Mouse (Mus musculus) C2C12 (cell line): ENCODE measurements around the gene Zbtb8b. TPM values are rescaled to one million over a fixed set of nuclear protein-coding genes. Genes with fewer than 3 reads are reported as not detected.
"Not testable (repeated sequence)": the region's sequence is repeated elsewhere in the genome, so short reads cannot be mapped to it uniquely, and the experiment has no call there.

ENCODE experiments used
- H3K27me3 ChIP-seq: one replicate; pipeline ENCODE4 v1.6.1; 2011; ENCODE audit not compliant: control insufficient read depth, insufficient read depth, insufficient read length
- H3K36me3 ChIP-seq: one replicate; pipeline ENCODE4 v1.6.1; 2011; ENCODE audit not compliant: control insufficient read depth, insufficient read depth
- H3K4me3 ChIP-seq: one replicate; pipeline ENCODE4 v1.5.1; 2011; ENCODE audit warnings: mild to moderate bottlenecking, control low read depth; ENCODE audit not compliant: poor library complexity, insufficient read depth, severe bottlenecking
- H3K79me2 ChIP-seq: one replicate; pipeline ENCODE4 v1.6.1; 2011; ENCODE audit not compliant: control insufficient read depth, insufficient read depth
- H3K79me3 ChIP-seq: one replicate; pipeline ENCODE4 v1.6.1; 2011; ENCODE audit warnings: low read depth, control low read depth
- H3ac ChIP-seq: one replicate; pipeline ENCODE3; 2011; ENCODE audit warnings: low read depth; ENCODE audit not compliant: control insufficient read depth, insufficient read length
- CEBPB ChIP-seq: IDR thresholded peaks from one replicate; pipeline ENCODE4 v1.6.1; 2011; ENCODE audit warnings: low read depth, mild to moderate bottlenecking, control low read depth, moderate library complexity
- CTCF ChIP-seq: IDR thresholded peaks from one replicate; pipeline ENCODE4 v1.5.1; 2011; ENCODE audit not compliant: control insufficient read depth, insufficient read depth, insufficient read length
- FOSL1 ChIP-seq: IDR thresholded peaks from one replicate; pipeline ENCODE4 v1.8.0; 2011; ENCODE audit warnings: mild to moderate bottlenecking, low read length; ENCODE audit not compliant: poor library complexity, insufficient read depth, severe bottlenecking
- MAX ChIP-seq: IDR thresholded peaks from one replicate; pipeline ENCODE4 v1.6.1; 2011; ENCODE audit warnings: mild to moderate bottlenecking, control low read depth
- MYOD1 ChIP-seq: IDR thresholded peaks from one replicate; pipeline ENCODE4 v1.6.1; 2011; ENCODE audit warnings: low read depth; ENCODE audit not compliant: control insufficient read depth, insufficient read length
- MYOG ChIP-seq: IDR thresholded peaks from one replicate; pipeline ENCODE4 v1.6.1; 2011; ENCODE audit not compliant: control insufficient read depth, insufficient read length; ENCODE audit errors: extremely low read depth
- USF1 ChIP-seq: IDR thresholded peaks from one replicate; pipeline ENCODE4 v1.6.1; 2011; ENCODE audit warnings: low read depth, mild to moderate bottlenecking, control low read depth, moderate library complexity
- polyA plus RNA-seq: library from polyadenylated mRNA; unstranded; fragments of >200 nt; fragmentation: generic; extraction: Trizol; gene quantifications from one replicate; pipeline ENCODE4 v1.2.1, GENCODE M21; 2012; ENCODE audit warnings: missing spikeins

The Zbtb8b gene
- polyA plus RNA-seq, 1 experiment: not detected

GRCm38 (mm10) chr4:129447360-129447759, 6.7 kb upstream of the Zbtb8b start:
- Histone ChIP-seq H3K79me3 (no peaks in the 10 kb centered on the region), H3K36me3 (no peaks in the 10 kb centered on the region), H3K4me3 (no peak overlapping the region), H3ac (no peak overlapping the region), H3K27me3 (peaks cover 11% of the 10 kb centered on the region), H3K79me2 (no peaks in the 10 kb centered on the region)
- TF ChIP-seq CEBPB: no peak
- TF ChIP-seq CTCF: no peak

GRCm38 (mm10) chr4:129441145-129441544, 492 bp upstream of the Zbtb8b start:
- no peak for TF ChIP-seq USF1
- no peak for TF ChIP-seq CEBPB
- TF ChIP-seq CTCF: no peak
- no peak for TF ChIP-seq MYOG
- no peak for TF ChIP-seq MAX
- H3K27me3 ChIP-seq: peaks cover 34% of the 10 kb centered on the region
- no peak overlapping the region for H3K4me3 ChIP-seq
- no peaks in the 10 kb centered on the region for H3K36me3 ChIP-seq
- H3K79me2 ChIP-seq: no peaks in the 10 kb centered on the region
- no peak overlapping the region for H3ac ChIP-seq
- H3K79me3 ChIP-seq: no peaks in the 10 kb centered on the region

GRCm38 (mm10) chr4:129418321-129418720, 22.3 kb downstream of the Zbtb8b start:
- H3ac ChIP-seq: no peak overlapping the region
- no peaks in the 10 kb centered on the region for H3K36me3 ChIP-seq
- no peaks in the 10 kb centered on the region for H3K79me3 ChIP-seq
- no peak for TF ChIP-seq CTCF
- TF ChIP-seq MYOD1: no peak
- no peak for TF ChIP-seq FOSL1
- no peak for TF ChIP-seq USF1
- no peak for TF ChIP-seq CEBPB
- no peaks in the 10 kb centered on the region for H3K27me3 ChIP-seq
- H3K4me3 ChIP-seq: no peak overlapping the region
- H3K79me2 ChIP-seq: no peaks in the 10 kb centered on the region

- no peaks in the 10 kb centered on the region for H3K79me2 ChIP-seq
- TF ChIP-seq USF1 (no peak), CEBPB (peak; percentile 93), MYOG (no peak), FOSL1 (no peak), MYOD1 (peak; percentile 45), MAX (peak; percentile 82), CTCF (no peak)
- H3K79me3 ChIP-seq: no peaks in the 10 kb centered on the region
- H3K4me3 ChIP-seq: no peak overlapping the region
- H3K36me3 ChIP-seq: no peaks in the 10 kb centered on the region
- H3ac ChIP-seq: no peak overlapping the region
- H3K27me3 ChIP-seq: no peaks in the 10 kb centered on the region
Measured at GRCm38 (mm10) chr4:129416478-129416877, 24.2 kb downstream of the Zbtb8b start.

GRCm38 (mm10) chr4:129415892-129416291, 24.8 kb downstream of the Zbtb8b start:
- Histone ChIP-seq H3ac (no peak overlapping the region), H3K4me3 (no peak overlapping the region), H3K79me3 (no peaks in the 10 kb centered on the region), H3K36me3 (no peaks in the 10 kb centered on the region), H3K79me2 (no peaks in the 10 kb centered on the region), H3K27me3 (no peaks in the 10 kb centered on the region)
- no peak for TF ChIP-seq USF1
- no peak for TF ChIP-seq CTCF
- no peak for TF ChIP-seq MAX
- no peak for TF ChIP-seq CEBPB
- no peak for TF ChIP-seq FOSL1
- TF ChIP-seq MYOG: no peak
- no peak for TF ChIP-seq MYOD1

- H3K4me3 ChIP-seq: no peak overlapping the region
- H3K36me3 ChIP-seq: no peaks in the 10 kb centered on the region
- TF ChIP-seq USF1 (no peak), MYOG (no peak), MAX (no peak), FOSL1 (no peak), CEBPB (no peak), CTCF (no peak), MYOD1 (no peak)
- no peak overlapping the region for H3ac ChIP-seq
- H3K79me3 ChIP-seq: no peaks in the 10 kb centered on the region
- no peaks in the 10 kb centered on the region for H3K79me2 ChIP-seq
- no peaks in the 10 kb centered on the region for H3K27me3 ChIP-seq
Measured at GRCm38 (mm10) chr4:129410991-129411390, 29.7 kb downstream of the Zbtb8b start.

GRCm38 (mm10) chr4:129410532-129410931, 30.1 kb downstream of the Zbtb8b start:
- not testable (repeated sequence) for H3K27me3 ChIP-seq, H3K36me3 ChIP-seq, H3K4me3 ChIP-seq, H3K79me3 ChIP-seq, H3K79me2 ChIP-seq, H3ac ChIP-seq
